Mouse (Mus musculus) bone marrow, adult 2 months (tissue): ENCODE data around the gene Mia. TPM values are rescaled to one million over a fixed set of nuclear protein-coding genes. Genes with fewer than 3 reads are reported as not detected.

ENCODE experiments used
- H3K27ac ChIP-seq: fragments of 200-500 bp; 2 replicates; pipeline ENCODE4 v1.5.1; 2012; ENCODE audit warnings: low read depth, mild to moderate bottlenecking, control low read depth, inconsistent platforms, low read length; ENCODE audit not compliant: control insufficient read depth, poor library complexity, insufficient read depth
- H3K4me1 ChIP-seq: fragments of 200-500 bp; 2 replicates; pipeline ENCODE4 v1.6.1; 2011; ENCODE audit warnings: low read length; ENCODE audit not compliant: control insufficient read depth, insufficient read depth
- H3K4me3 ChIP-seq: fragments of 200-500 bp; replicated peaks from 2 replicates; pipeline ENCODE3; 2011; ENCODE audit warnings: mild to moderate bottlenecking, low read depth, low read length, control low read depth; ENCODE audit not compliant: control insufficient read depth
- CTCF ChIP-seq: fragments of 200-500 bp; IDR thresholded peaks from 2 replicates; pipeline ENCODE4 v1.5.1; 2011; ENCODE audit warnings: low read length, control low read depth; ENCODE audit not compliant: control insufficient read depth, insufficient read depth
- POLR2A ChIP-seq: fragments of 200-500 bp; IDR thresholded peaks from 2 replicates; pipeline ENCODE4 v1.6.1; 2011; ENCODE audit warnings: low read depth, mild to moderate bottlenecking, control low read depth, low read length, borderline replicate concordance; ENCODE audit not compliant: control insufficient read depth
- WGBS: fragments of 180-500 bp; shearing (Covaris S2); methylation state at CpG from one replicate; pipeline ENCODE4 v1.1.7; 2018; 5-methylcytosine and 5-hydroxymethylcytosine counted together
- polyA plus RNA-seq: library from polyadenylated mRNA; stranded (reverse); fragments of >200 nt; gene quantifications from 2 replicates; pipeline ENCODE4 v1.2.4, GENCODE M21; 2011; ENCODE audit warnings: low replicate concordance; ENCODE audit not compliant: missing spikeins, insufficient read depth, insufficient read length

The Mia gene
- not detected in 2 replicates for polyA plus RNA-seq

DNA sequence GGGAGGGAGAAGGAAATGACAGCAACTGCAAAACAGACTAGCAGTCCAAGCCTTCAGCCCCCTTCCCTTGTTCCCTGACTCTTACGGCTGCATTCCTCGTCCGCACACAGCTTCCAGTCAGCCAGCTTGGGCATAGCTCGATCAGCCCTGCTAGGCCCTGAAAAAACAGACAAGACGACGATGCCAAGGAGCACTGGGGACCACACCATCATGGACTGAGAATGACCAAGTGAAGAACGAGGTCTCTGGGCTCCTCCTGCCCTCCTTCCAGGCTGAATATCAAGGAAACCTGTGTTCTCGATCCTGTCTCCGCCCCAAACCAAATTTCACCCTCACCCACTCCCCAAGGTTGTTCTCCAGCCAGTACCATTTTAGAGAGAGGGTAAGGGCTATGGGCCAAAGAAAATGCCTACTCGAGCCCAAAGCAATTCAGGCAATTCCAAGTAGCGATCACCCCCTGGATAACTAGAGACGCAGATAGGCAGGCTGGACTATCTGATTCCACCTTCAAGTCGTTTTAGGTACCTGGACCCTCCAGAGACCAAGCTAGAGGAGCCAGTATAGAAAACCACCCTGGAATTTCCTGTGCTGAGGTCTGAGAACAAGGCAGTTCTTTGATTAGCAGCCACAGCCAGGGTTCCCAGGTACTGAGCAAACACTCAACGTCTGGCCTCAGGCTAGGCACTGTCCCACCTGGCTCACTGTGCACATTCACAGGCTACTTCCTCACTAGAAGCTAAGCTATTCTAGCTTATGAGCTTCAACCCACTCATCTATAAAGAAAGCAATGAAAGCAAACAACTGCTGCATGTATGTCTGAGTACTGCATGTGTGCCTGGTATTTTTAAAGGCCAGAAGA is at the start of gene Mia, which contains the start of gene Gm21983:
Gene Mia (minus strand): TSS at position 321 of the 859 bp plus-strand sequence.
Gene Gm21983 (minus strand): TSS at position 250 of the 859 bp plus-strand sequence.
- no peak within 1 kb of the TSS for H3K27ac ChIP-seq
- 78% methylated on average over 14 of the region's 14 CpGs for WGBS
- H3K4me3 ChIP-seq, result no peak within 1 kb of the TSS
- no peak for TF ChIP-seq POLR2A
- no peak for TF ChIP-seq CTCF
- H3K4me1 ChIP-seq, result no peaks in the 10 kb centered on the region

DNA sequence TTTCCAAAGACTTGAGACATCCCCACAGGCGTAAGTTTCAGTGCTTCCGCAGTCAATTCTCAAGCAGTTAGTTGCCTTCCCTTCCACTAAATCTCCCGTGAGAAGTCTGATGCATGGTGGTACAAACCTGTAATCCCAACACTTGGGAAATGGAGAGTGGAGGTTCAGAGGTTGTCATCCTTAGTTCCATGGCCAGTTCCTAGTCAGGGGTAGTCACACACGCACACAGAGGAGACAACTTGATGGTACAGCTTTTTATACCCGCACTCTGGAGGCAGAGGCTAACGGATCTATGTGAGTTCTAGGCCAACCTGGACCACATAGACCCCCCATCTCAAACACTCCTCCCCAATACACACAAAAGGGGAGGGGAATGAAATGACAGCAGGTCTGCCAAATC is 47.9 kb upstream of the Mia start:
- 10% methylated on average over 6 of the region's 6 CpGs for WGBS
- peaks cover 2% of the 10 kb centered on the region; the same call in 1 of the 2 replicates for H3K4me1 ChIP-seq
- H3K4me3 ChIP-seq, result peak overlapping the region; percentile 58
- H3K27ac ChIP-seq, result peak overlapping the region; percentile 27
- TF ChIP-seq CTCF, result no peak
- no peak for TF ChIP-seq POLR2A

DNA sequence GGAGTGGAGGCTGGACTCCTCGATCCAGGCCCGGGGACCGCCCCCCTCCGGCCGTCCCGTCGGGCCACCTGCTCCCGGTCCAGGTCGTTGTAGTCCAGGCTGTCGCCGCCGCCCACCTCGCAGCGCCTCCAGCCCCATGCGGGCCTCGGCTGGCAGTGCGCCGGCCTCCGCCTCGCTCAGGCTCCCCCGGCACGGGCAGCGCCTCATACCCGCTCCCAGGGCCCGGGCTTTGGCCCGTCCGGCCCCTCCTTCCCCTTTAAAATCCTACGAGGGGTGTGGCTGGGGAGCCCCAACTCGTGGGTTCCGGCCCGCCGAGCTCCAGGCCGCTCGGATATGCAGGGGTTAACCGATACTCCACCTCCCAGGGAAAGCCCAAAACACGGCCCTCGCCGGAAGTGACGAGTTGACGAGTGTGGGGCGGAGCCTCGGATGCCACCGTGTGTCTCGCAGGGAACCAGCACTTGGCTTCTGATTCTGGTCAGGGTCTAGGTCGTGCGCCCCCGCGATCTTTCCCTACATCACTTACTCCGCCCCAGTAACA is 47.4 kb upstream of the Mia start, which contains the start of gene Itpkc:
Gene Itpkc (minus strand): TSS at position 381 of the 541 bp plus-strand sequence.
- TF ChIP-seq POLR2A (peak; percentile 90; the same call in 1 of the 2 replicates), CTCF (no peak)
- H3K4me3 ChIP-seq, result peak within 1 kb of the TSS; percentile 58
- peaks cover 4% of the 10 kb centered on the region; the same call in 1 of the 2 replicates for H3K4me1 ChIP-seq
- WGBS, result under 1% methylated on average over 49 of the region's 49 CpGs
- peak within 1 kb of the TSS; percentile 27 for H3K27ac ChIP-seq

DNA sequence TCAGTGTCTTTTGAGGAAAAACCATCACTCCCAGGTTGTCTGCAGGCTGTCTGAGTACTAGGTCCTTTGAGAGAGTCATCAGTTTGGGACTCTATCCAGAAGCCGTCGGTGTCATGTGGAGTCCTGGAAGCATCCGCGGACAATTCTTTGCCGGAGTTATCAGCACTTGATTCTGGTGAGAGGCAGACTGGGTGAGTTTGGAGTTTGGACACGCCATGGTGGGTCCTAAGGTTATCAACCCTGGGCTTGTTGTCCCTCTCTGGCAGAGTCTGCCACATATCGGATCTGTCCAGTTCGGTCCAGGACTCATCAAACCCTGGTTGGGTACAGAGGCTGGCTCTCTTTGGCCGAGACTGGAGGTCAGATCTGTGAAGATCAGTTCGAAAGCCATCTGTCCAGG is 46.7 kb upstream of the Mia start:
- Histone ChIP-seq H3K27ac (peak overlapping the region; percentile 27; the same call in 1 of the 2 replicates), H3K4me1 (peaks cover 4% of the 10 kb centered on the region; the same call in 1 of the 2 replicates), H3K4me3 (peak overlapping the region; percentile 58)
- 16% methylated on average over 10 of the region's 10 CpGs for WGBS
- TF ChIP-seq CTCF (no peak), POLR2A (no peak)

DNA sequence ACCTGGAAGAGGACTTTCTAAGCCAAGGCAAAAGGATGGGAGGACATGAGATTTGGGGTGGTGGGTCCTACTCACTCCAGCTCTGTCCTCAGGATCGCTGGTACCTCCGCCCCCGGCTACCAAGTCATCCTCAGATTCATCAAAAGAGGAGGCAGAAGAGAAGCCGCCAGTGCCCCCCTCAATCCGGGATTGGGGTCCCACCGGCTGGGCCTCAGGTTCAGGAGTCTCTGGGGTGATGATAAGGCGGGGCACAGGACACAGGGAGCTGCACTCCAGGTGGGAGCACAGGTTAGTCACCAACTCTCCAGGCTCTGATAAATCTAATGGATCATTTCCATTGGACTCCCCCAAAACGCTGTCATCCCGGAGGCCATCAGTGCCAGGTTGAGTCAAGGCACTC is 46.3 kb upstream of the Mia start:
- TF ChIP-seq POLR2A, result no peak
- no peak for TF ChIP-seq CTCF
- WGBS, result 61% methylated on average over 9 of the region's 9 CpGs
- H3K4me1 ChIP-seq, result peaks cover 4% of the 10 kb centered on the region; the same call in 1 of the 2 replicates
- no peak overlapping the region for H3K27ac ChIP-seq
- H3K4me3 ChIP-seq, result peak overlapping the region; percentile 58

DNA sequence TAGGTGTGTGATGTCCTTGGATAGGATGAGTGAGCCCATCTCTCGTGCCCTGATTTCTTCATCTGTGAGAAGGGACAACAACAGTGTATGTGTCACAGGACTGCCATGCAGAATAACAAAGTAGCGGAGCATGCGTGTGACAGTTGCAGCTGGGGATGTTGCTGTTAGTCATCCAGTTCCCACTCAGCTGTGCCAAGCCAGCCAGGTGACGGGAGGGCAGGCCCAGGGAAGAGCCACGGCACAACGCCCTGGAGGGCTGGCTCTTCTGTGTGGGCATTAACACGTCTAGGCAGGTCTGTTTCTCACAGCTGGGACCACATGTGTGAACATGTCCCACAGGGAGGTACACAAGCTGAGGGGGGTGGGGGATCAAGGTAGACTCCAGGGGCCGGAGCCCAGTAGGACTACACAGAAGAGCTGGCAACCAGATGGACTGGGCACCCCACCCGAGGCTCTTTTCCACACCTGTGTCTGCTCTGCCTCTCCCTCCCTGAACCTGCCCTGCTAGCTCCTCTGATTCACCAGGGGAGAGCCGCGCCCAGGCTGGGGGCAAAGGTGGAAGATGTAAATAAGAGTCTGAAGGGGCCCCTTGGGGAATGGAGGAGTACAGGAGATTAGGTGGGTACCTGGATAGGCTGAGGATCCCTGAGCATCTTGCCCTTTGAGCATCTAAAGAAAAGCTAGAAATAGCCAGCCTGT is 44.1 kb upstream of the Mia start:
- H3K4me1 ChIP-seq, result peaks cover 4% of the 10 kb centered on the region; the same call in 1 of the 2 replicates
- H3K27ac ChIP-seq, result no peak overlapping the region
- no peak overlapping the region for H3K4me3 ChIP-seq
- WGBS, result 85% methylated on average over 11 of the region's 11 CpGs
- TF ChIP-seq POLR2A, result 0 out of 2 replicates have a peak, but pooled peaks have one; percentile 19
- TF ChIP-seq CTCF, result no peak

DNA sequence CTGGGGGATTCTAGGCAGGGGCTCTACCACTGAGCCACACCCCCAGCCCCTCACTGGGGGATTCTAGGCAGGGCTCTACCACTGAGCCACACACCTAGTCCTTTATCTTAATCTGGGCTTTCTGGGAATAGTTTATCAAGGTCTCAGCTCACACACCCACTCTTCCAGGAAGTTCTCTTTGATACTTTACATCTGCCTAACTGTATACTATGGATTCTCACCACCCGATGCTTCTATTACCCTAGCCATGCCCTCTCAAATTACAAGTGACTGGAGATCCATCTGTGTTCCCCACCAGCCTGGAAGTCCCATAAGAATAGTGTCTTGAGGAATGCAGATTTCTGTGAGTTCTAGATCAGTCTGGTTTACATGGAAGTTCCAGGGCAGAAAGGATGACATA is 41.6 kb upstream of the Mia start:
- H3K27ac ChIP-seq, result no peak overlapping the region
- H3K4me3 ChIP-seq, result no peak overlapping the region
- H3K4me1 ChIP-seq, result peaks cover 4% of the 10 kb centered on the region; the same call in 1 of the 2 replicates
- TF ChIP-seq POLR2A (no peak), CTCF (no peak)
- whole genome bisulfite sequencing, result 71% methylated on average over 1 of the region's 1 CpGs

DNA sequence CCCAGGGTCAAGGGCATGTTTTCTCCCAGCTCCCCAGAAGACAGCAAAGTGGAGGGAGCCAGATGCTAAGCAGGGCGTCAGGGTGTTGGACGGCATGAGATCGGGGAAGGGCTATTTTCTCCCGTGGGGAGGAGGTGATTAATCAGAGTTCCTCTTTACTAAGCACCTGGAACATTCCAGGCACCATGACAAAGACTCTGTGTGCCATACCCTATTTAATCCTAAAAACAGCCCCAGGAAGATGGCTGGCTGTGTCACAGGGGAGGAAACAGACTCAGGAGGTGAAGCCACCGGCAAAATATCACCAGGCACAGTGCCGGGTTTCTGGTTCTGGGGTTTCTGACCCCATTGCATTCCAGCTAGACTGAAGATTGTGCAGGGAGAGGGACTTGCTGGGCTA is 41.0 kb upstream of the Mia start:
- no peak overlapping the region for H3K27ac ChIP-seq
- H3K4me1 ChIP-seq, result peaks cover 4% of the 10 kb centered on the region; the same call in 1 of the 2 replicates
- 73% methylated on average over 6 of the region's 6 CpGs for WGBS

More for the DNA sequence above, 41.0 kb upstream of the Mia start:
- TF ChIP-seq CTCF (no peak), POLR2A (no peak)
- no peak overlapping the region for H3K4me3 ChIP-seq
